Mouse (Mus musculus): ENCODE results near the gene 4930402H24Rik. TPM values are rescaled to one million over a fixed set of nuclear protein-coding genes. Genes with fewer than 3 reads are reported as not detected.

4930402H24Rik gene
- polyA plus RNA-seq, 1 experiment from 2014 or later = 35.0 TPM

DNA sequence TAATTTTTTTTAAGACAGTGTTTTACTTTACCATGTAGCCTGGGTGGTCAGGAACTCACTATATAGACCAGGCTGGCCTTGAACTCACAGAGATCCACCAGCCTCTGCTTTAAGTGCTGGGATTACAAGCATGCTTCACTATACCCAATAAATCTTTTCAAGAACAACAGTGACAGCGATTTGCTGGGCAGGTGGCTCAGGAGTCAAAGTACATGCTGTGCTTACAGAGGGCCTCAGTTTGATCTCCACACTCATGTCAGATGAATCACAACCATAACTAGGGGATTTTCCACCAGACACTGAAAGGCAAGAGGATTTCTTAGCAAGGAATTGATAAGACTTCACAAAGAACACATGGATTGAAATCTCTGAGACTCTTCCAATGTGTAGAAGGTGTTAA, 126.3 kb downstream of the 4930402H24Rik start:
- no peak for ATAC-seq (ENCODE audit: low FRiP score, low TSS enrichment)
- 57% methylated on average over 1 of the region's 1 CpGs for WGBS
- H3K9me3 ChIP-seq (ENCODE audit: control insufficient read depth, low read length) = no peaks in the 10 kb centered on the region
- no peak overlapping the region for H3K9ac ChIP-seq (ENCODE audit: low read depth, low read length)
- H3K27me3 ChIP-seq (ENCODE audit: control insufficient read depth, insufficient read depth, low read length) = no peaks in the 10 kb centered on the region
- peaks cover 43% of the 10 kb centered on the region; the same call in 1 of the 2 replicates for H3K36me3 ChIP-seq (ENCODE audit: control insufficient read depth, insufficient read depth, low read length)
- H3K4me2 ChIP-seq (replicated peaks; ENCODE audit: low read depth, low read length) = no peak overlapping the region
- no peaks in the 10 kb centered on the region for H3K4me1 ChIP-seq (ENCODE audit: control insufficient read depth, insufficient read depth, low read length)
- H3K27ac ChIP-seq (ENCODE audit: low read depth, low read length) = no peak overlapping the region
- no peak overlapping the region for H3K4me3 ChIP-seq (ENCODE audit: low read length)

DNA sequence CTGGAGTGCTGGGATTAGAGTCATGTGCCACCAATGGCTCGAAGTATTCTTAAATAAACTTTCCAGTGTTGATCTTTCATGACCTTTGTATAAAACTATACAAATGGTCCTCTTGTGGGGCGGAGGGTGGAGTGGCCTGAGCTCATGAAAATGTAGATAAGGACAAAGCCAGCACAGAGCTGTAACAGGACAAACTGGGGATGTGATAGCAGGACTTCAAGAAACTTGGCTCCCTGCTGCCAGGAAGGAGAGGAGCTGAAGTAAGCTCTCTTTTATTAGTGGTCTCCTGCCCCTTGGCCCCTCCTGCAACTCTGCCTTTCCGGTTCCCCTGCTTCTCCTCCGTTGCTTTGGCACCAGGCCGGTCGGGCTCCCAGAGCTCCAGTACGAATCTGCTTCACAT, 129.6 kb downstream of the 4930402H24Rik start:
- no peaks in the 10 kb centered on the region for H3K27me3 ChIP-seq (ENCODE audit: control insufficient read depth, insufficient read depth, low read length)
- H3K9me3 ChIP-seq (ENCODE audit: control insufficient read depth, low read length) = no peaks in the 10 kb centered on the region
- no peak for ATAC-seq (ENCODE audit: low FRiP score, low TSS enrichment)
- 73% methylated on average over 7 of the region's 7 CpGs for WGBS
- no peak overlapping the region for H3K27ac ChIP-seq (ENCODE audit: low read depth, low read length)
- no peaks in the 10 kb centered on the region for H3K4me1 ChIP-seq (ENCODE audit: control insufficient read depth, insufficient read depth, low read length)
- H3K4me2 ChIP-seq (replicated peaks; ENCODE audit: low read depth, low read length) = no peak overlapping the region
- no peak overlapping the region for H3K9ac ChIP-seq (ENCODE audit: low read depth, low read length)
- H3K36me3 ChIP-seq (ENCODE audit: control insufficient read depth, insufficient read depth, low read length) = peaks cover 34% of the 10 kb centered on the region; the same call in 1 of the 2 replicates
- H3K4me3 ChIP-seq (ENCODE audit: low read length) = no peak overlapping the region

DNA sequence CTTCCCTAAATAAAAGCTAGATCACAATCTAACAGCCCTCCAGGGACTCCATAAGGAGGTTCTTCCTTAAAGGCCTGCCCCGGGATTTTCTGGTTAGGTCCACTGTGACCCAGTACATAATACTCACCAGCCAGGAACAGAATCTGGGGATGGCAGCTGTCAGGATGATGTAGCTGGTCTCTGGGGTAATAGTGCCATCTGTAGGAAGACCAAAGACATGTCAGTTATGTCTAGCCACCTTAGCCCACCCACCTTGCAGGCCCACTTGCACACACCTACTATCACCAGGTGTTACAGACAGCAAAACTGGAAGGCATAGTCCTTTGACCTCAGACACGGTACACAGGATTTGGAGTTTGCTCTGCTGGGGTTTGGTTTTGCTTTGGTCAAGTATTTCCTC, 138.7 kb downstream of the 4930402H24Rik start:
- Histone ChIP-seq H3K27ac (ENCODE audit: low read depth, low read length) (no peak overlapping the region), H3K9ac (ENCODE audit: low read depth, low read length) (no peak overlapping the region), H3K4me1 (ENCODE audit: control insufficient read depth, insufficient read depth, low read length) (no peaks in the 10 kb centered on the region), H3K4me2 (replicated peaks; ENCODE audit: low read depth, low read length) (no peak overlapping the region), H3K27me3 (ENCODE audit: control insufficient read depth, insufficient read depth, low read length) (no peaks in the 10 kb centered on the region), H3K9me3 (ENCODE audit: control insufficient read depth, low read length) (no peaks in the 10 kb centered on the region), H3K4me3 (ENCODE audit: low read length) (no peak overlapping the region), H3K36me3 (ENCODE audit: control insufficient read depth, insufficient read depth, low read length) (peaks cover 56% of the 10 kb centered on the region)
- 59% methylated on average over 2 of the region's 2 CpGs for WGBS
- no peak for ATAC-seq (ENCODE audit: low FRiP score, low TSS enrichment)

DNA sequence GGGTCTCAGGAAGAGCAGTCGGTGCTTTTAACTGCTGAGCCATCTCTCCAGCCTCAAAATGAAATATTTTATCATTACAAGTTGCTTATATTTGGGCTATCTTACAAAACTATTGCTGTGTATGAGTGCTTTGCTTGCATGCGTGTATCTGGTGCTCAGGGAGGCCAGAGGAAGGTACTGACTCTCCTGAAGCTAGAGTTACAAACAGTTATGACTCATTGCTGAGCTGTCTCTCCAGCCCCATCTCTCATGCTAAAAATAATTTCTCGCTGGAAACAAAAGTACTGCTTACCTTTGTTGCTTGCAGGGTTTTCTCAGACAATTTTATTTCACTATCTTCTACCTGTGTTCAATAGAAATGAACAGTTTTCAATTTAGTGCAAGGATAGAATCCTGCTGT, 140.8 kb downstream of the 4930402H24Rik start:
- H3K4me2 ChIP-seq (replicated peaks; ENCODE audit: low read depth, low read length) = no peak overlapping the region
- peaks cover 49% of the 10 kb centered on the region for H3K36me3 ChIP-seq (ENCODE audit: control insufficient read depth, insufficient read depth, low read length)
- H3K4me1 ChIP-seq (ENCODE audit: control insufficient read depth, insufficient read depth, low read length) = no peaks in the 10 kb centered on the region
- H3K9me3 ChIP-seq (ENCODE audit: control insufficient read depth, low read length) = no peaks in the 10 kb centered on the region
- H3K4me3 ChIP-seq (ENCODE audit: low read length) = no peak overlapping the region
- 89% methylated on average over 3 of the region's 3 CpGs for WGBS
- H3K27me3 ChIP-seq (ENCODE audit: control insufficient read depth, insufficient read depth, low read length) = no peaks in the 10 kb centered on the region
- ATAC-seq (ENCODE audit: low FRiP score, low TSS enrichment) = no peak
- H3K27ac ChIP-seq (ENCODE audit: low read depth, low read length) = no peak overlapping the region
- no peak overlapping the region for H3K9ac ChIP-seq (ENCODE audit: low read depth, low read length)

DNA sequence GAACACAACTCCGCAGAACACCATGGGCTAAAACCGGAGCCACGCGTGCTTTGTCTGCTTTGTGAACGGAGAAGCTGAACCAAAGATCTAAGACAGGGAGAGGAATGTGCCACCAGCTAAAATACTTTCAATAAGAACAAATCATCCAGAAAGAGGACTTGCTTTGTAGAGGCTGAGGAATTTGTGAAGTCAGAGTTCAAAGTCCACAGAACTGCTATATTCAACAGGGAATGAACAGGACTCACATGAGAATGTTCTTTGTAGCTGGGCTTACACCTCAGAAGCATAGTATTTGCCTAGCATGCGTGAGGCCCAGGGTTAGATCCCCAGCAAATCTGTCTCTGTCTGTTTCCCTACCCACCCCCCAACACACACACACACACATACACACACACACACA, 145.3 kb downstream of the 4930402H24Rik start:
- no peaks in the 10 kb centered on the region for H3K27me3 ChIP-seq (ENCODE audit: control insufficient read depth, insufficient read depth, low read length)
- 88% methylated on average over 6 of the region's 6 CpGs for WGBS
- H3K36me3 ChIP-seq (ENCODE audit: control insufficient read depth, insufficient read depth, low read length) = peaks cover 26% of the 10 kb centered on the region
- no peak overlapping the region for H3K4me2 ChIP-seq (replicated peaks; ENCODE audit: low read depth, low read length)
- no peak overlapping the region for H3K4me3 ChIP-seq (ENCODE audit: low read length)
- H3K4me1 ChIP-seq (ENCODE audit: control insufficient read depth, insufficient read depth, low read length) = no peaks in the 10 kb centered on the region
- ATAC-seq (ENCODE audit: low FRiP score, low TSS enrichment) = no peak
- H3K9me3 ChIP-seq (ENCODE audit: control insufficient read depth, low read length) = no peaks in the 10 kb centered on the region
- H3K27ac ChIP-seq (ENCODE audit: low read depth, low read length) = no peak overlapping the region
- H3K9ac ChIP-seq (ENCODE audit: low read depth, low read length) = no peak overlapping the region

DNA sequence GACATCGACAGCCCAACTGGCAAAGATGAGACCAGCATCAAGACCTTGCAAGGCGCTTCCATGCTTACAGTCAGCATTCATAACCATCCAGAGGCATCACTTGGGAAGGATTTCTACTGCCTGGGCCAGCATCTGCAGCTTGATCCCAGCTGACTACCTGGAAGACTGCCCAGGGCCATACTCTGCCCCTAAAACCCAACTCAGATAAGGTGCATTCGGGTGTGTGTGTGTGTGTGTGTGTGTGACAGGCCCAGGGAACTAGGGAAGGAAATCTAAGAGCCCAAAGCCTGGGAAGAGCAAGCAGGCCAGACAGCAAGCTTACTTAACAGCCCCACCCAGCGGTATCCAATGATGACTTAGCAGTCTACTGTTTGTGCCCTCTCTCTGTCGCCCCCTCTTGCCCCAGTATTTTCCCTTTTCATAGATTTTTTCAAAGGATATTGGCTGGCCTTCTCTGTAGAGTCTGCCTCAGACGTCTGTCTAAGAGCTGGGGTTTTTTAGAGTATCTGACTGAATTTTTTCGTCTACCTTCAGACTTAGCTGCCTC, 151.1 kb downstream of the 4930402H24Rik start:
- Histone ChIP-seq H3K27me3 (ENCODE audit: control insufficient read depth, insufficient read depth, low read length) (no peaks in the 10 kb centered on the region), H3K36me3 (ENCODE audit: control insufficient read depth, insufficient read depth, low read length) (no peaks in the 10 kb centered on the region), H3K9me3 (ENCODE audit: control insufficient read depth, low read length) (no peaks in the 10 kb centered on the region), H3K4me2 (replicated peaks; ENCODE audit: low read depth, low read length) (no peak overlapping the region), H3K4me3 (ENCODE audit: low read length) (no peak overlapping the region), H3K9ac (ENCODE audit: low read depth, low read length) (no peak overlapping the region), H3K27ac (ENCODE audit: low read depth, low read length) (no peak overlapping the region), H3K4me1 (ENCODE audit: control insufficient read depth, insufficient read depth, low read length) (no peaks in the 10 kb centered on the region)
- WGBS = 64% methylated on average over 7 of the region's 7 CpGs
- no peak for ATAC-seq (ENCODE audit: low FRiP score, low TSS enrichment)

DNA sequence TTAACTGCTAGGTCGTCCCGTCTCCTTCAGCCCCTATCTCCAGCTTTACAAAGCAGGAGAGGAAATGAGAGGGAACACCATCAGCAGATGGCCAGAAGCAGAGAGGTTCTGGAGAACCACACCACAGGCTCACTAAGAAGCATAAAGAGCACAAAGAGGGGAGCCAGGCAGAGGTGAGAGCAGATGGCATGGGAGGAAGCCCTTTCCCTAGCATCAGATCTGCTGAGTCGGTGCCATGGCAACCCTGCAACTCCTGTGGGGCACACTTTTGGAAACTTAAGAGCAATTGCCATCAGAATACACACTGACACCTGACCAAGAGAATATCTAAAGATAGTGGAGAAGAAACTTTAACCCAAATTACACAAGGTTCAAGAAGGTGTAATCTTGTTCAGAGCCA, 151.6 kb downstream of the 4930402H24Rik start:
- 92% methylated on average over 3 of the region's 3 CpGs for WGBS
- H3K9ac ChIP-seq (ENCODE audit: low read depth, low read length) = no peak overlapping the region
- no peak overlapping the region for H3K27ac ChIP-seq (ENCODE audit: low read depth, low read length)
- H3K4me1 ChIP-seq (ENCODE audit: control insufficient read depth, insufficient read depth, low read length) = no peaks in the 10 kb centered on the region
- H3K27me3 ChIP-seq (ENCODE audit: control insufficient read depth, insufficient read depth, low read length) = no peaks in the 10 kb centered on the region
- no peaks in the 10 kb centered on the region for H3K36me3 ChIP-seq (ENCODE audit: control insufficient read depth, insufficient read depth, low read length)
- no peak overlapping the region for H3K4me2 ChIP-seq (replicated peaks; ENCODE audit: low read depth, low read length)
- ATAC-seq (ENCODE audit: low FRiP score, low TSS enrichment) = no peak
- no peaks in the 10 kb centered on the region for H3K9me3 ChIP-seq (ENCODE audit: control insufficient read depth, low read length)
- H3K4me3 ChIP-seq (ENCODE audit: low read length) = no peak overlapping the region

DNA sequence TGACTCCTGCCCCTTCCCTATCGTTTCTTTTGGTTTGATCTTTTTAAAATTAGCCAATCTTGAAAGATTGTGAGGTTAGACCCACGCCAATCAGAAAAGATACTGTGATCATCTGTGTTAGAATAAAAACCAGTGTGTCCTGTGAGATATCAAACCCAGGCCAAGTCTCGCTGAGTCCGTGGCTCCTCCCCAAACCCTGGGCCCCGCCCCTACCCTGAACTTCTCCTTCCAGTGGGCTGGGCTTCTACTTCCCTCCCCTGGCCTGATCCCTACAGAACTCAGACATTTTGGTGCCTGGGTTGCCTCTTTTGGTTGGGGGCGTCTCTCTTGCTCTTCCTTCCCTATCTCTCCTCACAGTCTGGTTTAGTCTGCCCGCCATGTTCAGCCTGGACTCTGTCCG, 155.8 kb downstream of the 4930402H24Rik start:
- WGBS = 56% methylated on average over 8 of the region's 8 CpGs
- Histone ChIP-seq H3K27ac (ENCODE audit: low read depth, low read length) (no peak overlapping the region), H3K4me2 (replicated peaks; ENCODE audit: low read depth, low read length) (no peak overlapping the region), H3K9me3 (ENCODE audit: control insufficient read depth, low read length) (no peaks in the 10 kb centered on the region), H3K4me3 (ENCODE audit: low read length) (no peak overlapping the region), H3K27me3 (ENCODE audit: control insufficient read depth, insufficient read depth, low read length) (no peaks in the 10 kb centered on the region), H3K36me3 (ENCODE audit: control insufficient read depth, insufficient read depth, low read length) (peaks cover 23% of the 10 kb centered on the region), H3K4me1 (ENCODE audit: control insufficient read depth, insufficient read depth, low read length) (no peaks in the 10 kb centered on the region), H3K9ac (ENCODE audit: low read depth, low read length) (no peak overlapping the region)
- ATAC-seq (ENCODE audit: low FRiP score, low TSS enrichment) = no peak

DNA sequence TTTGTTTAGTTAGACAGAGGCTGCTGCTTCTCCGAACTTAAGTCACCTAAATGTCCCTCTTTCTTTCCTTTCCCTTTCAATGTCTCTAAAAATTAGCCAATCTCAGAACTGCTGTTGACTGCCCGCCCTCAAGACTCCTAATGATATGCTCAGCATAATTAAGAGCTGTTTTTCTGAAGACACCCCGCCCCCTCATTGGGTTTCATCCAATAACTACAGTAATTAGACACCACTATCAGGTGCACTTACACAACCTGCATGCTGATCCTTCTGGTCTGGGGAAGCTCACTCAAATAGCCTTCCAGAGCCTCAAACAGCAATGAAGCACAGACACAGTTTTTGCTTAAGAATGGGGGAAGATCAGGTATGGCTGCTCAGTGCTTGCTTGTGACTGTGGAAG, 156.5 kb downstream of the 4930402H24Rik start:
- H3K27me3 ChIP-seq (ENCODE audit: control insufficient read depth, insufficient read depth, low read length) = no peaks in the 10 kb centered on the region
- H3K4me2 ChIP-seq (replicated peaks; ENCODE audit: low read depth, low read length) = no peak overlapping the region
- no peaks in the 10 kb centered on the region for H3K4me1 ChIP-seq (ENCODE audit: control insufficient read depth, insufficient read depth, low read length)
- no peaks in the 10 kb centered on the region for H3K9me3 ChIP-seq (ENCODE audit: control insufficient read depth, low read length)
- no peak for ATAC-seq (ENCODE audit: low FRiP score, low TSS enrichment)
- H3K4me3 ChIP-seq (ENCODE audit: low read length) = no peak overlapping the region
- 83% methylated on average over 3 of the region's 3 CpGs for WGBS
- no peak overlapping the region for H3K9ac ChIP-seq (ENCODE audit: low read depth, low read length)
- H3K27ac ChIP-seq (ENCODE audit: low read depth, low read length) = no peak overlapping the region
- H3K36me3 ChIP-seq (ENCODE audit: control insufficient read depth, insufficient read depth, low read length) = peaks cover 30% of the 10 kb centered on the region

Measured in kidney, embryonic 14.5 days (tissue).